Mouse (Mus musculus): ENCODE measurements around the gene Zhx3. TPM values are rescaled to one million over a fixed set of nuclear protein-coding genes. Genes with fewer than 3 reads are reported as not detected.

Gene Zhx3
- polyA plus RNA-seq, 1 experiment from 2014 or later, result 7.6 TPM

DNA sequence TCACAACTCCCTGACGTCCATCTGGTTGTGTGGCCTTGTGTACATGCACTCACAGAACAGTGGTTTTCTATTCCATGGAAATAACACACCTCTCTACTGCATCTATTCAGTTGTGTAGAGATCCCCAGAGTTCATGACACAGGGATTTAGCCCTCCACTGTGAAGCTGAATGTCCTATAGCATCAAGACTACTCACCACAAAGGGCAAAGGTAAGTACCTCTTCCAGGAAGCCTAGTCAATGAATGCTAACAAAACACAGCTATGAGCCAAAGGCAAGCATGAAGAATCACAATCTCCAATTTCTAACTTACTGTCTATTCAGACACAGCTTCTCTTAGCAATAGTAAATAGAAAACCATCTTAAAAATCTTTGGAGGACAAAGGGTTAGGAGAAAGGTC is 25.1 kb downstream of the Zhx3 start:
- Histone ChIP-seq H3K36me3 (no peaks in the 10 kb centered on the region), H3K4me1 (no peaks in the 10 kb centered on the region), H3K27me3 (ENCODE audit: low read depth, poor library complexity, severe bottlenecking) (no peaks in the 10 kb centered on the region), H3K9me3 (replicated peaks) (no peaks in the 10 kb centered on the region), H3K4me3 (no peak overlapping the region), H3K27ac (no peak overlapping the region)
- no peak for DNase-seq (ENCODE audit: low spot score)
- WGBS, result 82% methylated on average over 1 of the region's 1 CpGs

DNA sequence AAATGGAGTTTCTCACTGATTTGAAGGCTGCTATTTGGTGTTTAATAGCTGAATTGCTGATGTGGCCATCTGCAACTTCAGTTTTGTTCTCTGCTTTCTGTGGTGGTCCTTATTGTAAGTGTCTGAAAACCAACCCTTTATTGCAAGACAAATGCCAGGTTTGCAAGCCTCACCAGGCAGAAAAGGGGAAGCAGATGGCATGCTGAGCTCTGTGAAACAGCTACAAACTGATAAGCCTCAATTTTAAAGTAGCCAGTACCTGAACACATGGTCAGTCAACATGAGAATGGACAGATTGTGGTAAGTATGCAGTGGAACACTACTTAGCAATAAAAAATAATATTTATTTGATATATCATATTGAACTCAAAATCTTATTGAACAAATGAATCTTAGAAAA is 32.0 kb downstream of the Zhx3 start:
- H3K4me1 ChIP-seq, result no peaks in the 10 kb centered on the region
- H3K27me3 ChIP-seq (ENCODE audit: low read depth, poor library complexity, severe bottlenecking), result no peaks in the 10 kb centered on the region
- DNase-seq (ENCODE audit: low spot score), result no peak
- no peak overlapping the region for H3K27ac ChIP-seq
- no peaks in the 10 kb centered on the region for H3K36me3 ChIP-seq
- H3K4me3 ChIP-seq, result no peak overlapping the region
- H3K9me3 ChIP-seq (replicated peaks), result no peaks in the 10 kb centered on the region

DNA sequence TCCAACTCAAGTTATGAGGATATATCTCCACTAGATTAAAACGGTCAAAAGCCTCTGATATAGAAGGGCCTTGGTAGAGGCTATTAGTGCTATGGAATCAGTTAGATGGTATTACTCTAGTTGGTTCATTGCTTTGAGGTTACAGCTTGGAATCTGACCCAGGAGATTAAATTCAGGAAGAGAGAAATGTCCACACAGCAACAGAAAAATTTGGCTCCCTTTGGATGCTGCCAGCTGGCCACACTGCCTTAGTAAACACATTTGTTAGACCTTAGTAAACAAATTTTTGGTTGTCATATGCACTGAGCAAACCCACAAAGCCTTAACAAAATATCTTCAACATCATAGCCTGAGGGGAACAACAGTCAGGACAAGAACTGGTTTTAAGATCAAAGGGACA is 62.0 kb downstream of the Zhx3 start:
- no peaks in the 10 kb centered on the region for H3K27me3 ChIP-seq (ENCODE audit: low read depth, poor library complexity, severe bottlenecking)
- no peak overlapping the region for H3K4me3 ChIP-seq
- no peak for DNase-seq (ENCODE audit: low spot score)
- H3K36me3 ChIP-seq, result no peaks in the 10 kb centered on the region; the same call in 1 of the 2 replicates
- 95% methylated on average over 1 of the region's 1 CpGs for WGBS
- H3K27ac ChIP-seq, result no peak overlapping the region
- peaks cover 7% of the 10 kb centered on the region for H3K4me1 ChIP-seq
- H3K9me3 ChIP-seq (replicated peaks), result no peaks in the 10 kb centered on the region

DNA sequence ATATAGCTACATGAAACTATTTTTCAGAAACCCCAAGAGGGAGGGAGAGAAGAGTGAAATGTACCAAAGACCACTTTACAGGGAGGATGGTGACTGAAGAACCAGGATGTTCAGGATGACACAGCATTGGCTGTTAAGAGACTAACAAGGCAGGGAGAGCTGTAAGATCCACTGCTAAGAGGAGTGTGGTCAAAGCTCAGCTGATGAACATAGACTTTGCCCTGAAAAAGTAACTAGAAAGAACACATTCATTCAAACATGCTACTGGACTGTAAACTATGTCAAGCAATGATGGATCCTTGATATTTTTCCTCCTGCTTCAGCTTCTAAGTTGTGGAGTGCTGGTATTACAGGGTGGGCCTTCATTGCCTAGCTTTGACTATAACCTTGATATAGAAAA is 62.4 kb downstream of the Zhx3 start:
- no peaks in the 10 kb centered on the region for H3K9me3 ChIP-seq (replicated peaks)

DNA sequence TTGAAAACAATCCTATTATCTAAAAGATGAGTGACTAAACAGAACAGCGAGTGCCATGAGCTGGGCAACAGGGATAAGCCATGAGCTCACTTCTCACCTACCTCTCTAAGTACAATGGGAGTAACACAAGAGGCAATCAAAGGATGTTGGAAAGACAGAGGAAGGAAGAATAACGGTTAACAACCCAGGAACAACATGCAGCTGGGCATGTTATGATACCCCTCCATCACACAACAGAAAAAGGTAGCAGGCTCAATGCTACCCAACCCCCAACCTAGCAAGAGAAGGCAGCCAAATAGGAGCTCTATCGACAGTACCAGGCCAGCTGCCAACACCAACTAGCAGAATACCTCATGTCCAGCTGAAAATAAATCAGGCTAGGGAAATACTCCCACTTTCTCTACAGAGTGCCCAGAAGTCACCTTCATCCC is 66.7 kb downstream of the Zhx3 start:
- H3K4me3 ChIP-seq, result no peak overlapping the region
- no peak overlapping the region for H3K27ac ChIP-seq
- 51% methylated on average over 3 of the region's 3 CpGs for WGBS
- H3K27me3 ChIP-seq (ENCODE audit: low read depth, poor library complexity, severe bottlenecking), result no peaks in the 10 kb centered on the region
- H3K9me3 ChIP-seq (replicated peaks), result no peaks in the 10 kb centered on the region
- H3K36me3 ChIP-seq, result no peaks in the 10 kb centered on the region
- no peak for DNase-seq (ENCODE audit: low spot score)
- peaks cover 15% of the 10 kb centered on the region for H3K4me1 ChIP-seq

More for the DNA sequence above, 62.4 kb downstream of the Zhx3 start:
- no peaks in the 10 kb centered on the region for H3K27me3 ChIP-seq (ENCODE audit: low read depth, poor library complexity, severe bottlenecking)
- no peak for DNase-seq (ENCODE audit: low spot score)
- no peak overlapping the region for H3K4me3 ChIP-seq
- H3K36me3 ChIP-seq, result no peaks in the 10 kb centered on the region; the same call in 1 of the 2 replicates
- H3K27ac ChIP-seq, result no peak overlapping the region
- H3K4me1 ChIP-seq, result peaks cover 7% of the 10 kb centered on the region

DNA sequence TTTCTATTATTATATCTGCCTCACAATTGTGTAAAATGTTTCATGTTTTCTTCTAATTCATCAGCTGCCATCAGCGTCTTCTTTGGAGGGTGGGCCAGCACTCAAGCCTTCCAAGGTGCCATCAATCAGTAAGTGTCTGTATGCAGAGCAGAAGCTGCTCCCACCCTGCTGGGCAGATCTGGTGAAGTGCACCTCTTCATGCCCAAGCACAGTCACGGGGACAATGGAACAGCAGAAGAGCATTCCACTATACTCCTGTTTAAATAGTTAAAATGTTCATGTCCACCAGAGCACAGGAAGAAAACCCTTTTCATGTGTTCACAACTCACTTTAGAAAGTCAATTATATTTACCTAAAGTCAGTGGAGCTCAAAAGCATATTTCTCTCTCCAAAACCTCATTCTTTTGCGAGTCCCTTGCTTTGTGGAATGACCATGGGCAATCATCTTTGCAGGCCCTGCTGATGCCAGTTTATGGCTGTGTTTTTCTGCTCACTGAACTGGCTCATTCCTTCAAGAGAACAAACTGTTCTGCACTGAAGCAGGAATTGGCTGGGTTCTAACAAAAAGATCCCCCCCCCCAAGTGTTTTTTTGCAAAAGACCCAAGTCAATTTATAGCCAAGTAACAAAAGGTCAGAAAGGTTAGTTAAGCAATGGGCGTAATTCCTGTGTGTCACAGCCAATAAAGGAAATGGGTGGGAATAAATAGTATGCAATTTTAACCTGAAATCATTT is 67.8 kb downstream of the Zhx3 start:
- 36% methylated on average over 4 of the region's 4 CpGs for WGBS
- DNase-seq (ENCODE audit: low spot score), result no peak
- Histone ChIP-seq H3K9me3 (replicated peaks) (no peaks in the 10 kb centered on the region), H3K27me3 (ENCODE audit: low read depth, poor library complexity, severe bottlenecking) (no peaks in the 10 kb centered on the region), H3K4me3 (no peak overlapping the region), H3K4me1 (peaks cover 15% of the 10 kb centered on the region), H3K27ac (no peak overlapping the region; the same call in 1 of the 2 replicates), H3K36me3 (no peaks in the 10 kb centered on the region)

DNA sequence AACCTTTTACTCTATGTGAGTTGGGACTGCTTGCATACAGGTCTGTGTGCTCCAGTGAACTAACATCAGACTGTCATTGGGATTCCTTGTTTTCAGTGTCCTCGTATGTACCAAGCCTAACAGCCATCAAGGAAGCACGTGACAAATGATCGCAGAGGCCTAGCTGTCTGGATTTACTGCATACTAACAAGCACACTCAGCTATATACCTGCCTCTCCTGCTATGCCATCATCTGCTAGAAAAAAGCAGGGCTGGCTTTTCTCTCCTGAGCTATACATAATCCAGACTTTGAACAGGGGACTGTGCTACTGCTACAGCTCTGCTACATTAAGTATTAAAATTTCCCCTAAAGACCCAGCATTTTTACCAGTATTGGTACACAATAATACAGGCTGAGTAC is 70.5 kb downstream of the Zhx3 start:
- Histone ChIP-seq H3K4me1 (peaks cover 13% of the 10 kb centered on the region), H3K36me3 (no peaks in the 10 kb centered on the region), H3K9me3 (replicated peaks) (no peaks in the 10 kb centered on the region), H3K4me3 (no peak overlapping the region), H3K27me3 (ENCODE audit: low read depth, poor library complexity, severe bottlenecking) (no peaks in the 10 kb centered on the region), H3K27ac (no peak overlapping the region)
- WGBS, result 65% methylated on average over 3 of the region's 3 CpGs
- DNase-seq (ENCODE audit: low spot score), result no peak

DNA sequence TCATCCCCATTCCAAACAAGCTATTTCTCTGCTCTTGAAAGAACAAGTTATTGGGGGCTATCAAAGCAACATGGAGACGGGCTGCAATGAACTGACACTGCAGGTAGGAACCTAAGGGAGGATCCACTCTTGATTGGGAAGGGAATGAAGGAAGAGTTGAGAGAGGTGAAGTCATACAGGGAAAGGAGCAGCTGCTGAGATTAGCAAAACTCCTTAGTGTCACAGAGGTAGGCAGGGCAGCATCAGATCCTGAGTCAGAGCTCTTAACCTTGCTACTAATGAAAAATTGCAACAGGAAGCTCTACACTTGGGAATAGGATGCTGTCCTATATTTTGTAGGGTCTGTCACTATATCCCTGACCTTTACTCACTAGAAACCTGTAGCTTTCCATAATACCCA is 71.8 kb downstream of the Zhx3 start:
- H3K9me3 ChIP-seq (replicated peaks), result no peaks in the 10 kb centered on the region
- no peak for DNase-seq (ENCODE audit: low spot score)
- H3K27me3 ChIP-seq (ENCODE audit: low read depth, poor library complexity, severe bottlenecking), result no peaks in the 10 kb centered on the region
- peaks cover 10% of the 10 kb centered on the region for H3K4me1 ChIP-seq
- 94% methylated on average over 1 of the region's 1 CpGs for WGBS
- no peak overlapping the region for H3K27ac ChIP-seq
- no peaks in the 10 kb centered on the region for H3K36me3 ChIP-seq
- H3K4me3 ChIP-seq, result no peak overlapping the region

DNA sequence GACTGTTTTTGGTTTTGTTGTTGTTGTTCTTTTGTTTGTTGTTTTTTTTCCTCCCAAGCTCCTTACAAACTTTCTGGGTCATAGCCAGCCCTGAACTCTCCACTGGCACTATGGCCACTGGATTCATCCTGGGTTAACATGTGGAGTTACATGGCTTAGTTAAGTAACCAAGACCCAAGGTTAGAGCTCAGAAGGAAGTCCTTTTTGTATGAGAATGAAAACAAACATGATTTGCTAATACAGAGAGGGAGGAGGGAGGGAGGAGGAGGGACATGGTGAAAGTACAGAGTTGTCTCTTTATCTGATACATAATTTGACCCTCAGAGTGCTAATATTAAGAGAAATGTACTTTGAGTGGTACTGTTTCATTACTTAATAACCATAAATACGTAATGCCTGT is 74.6 kb downstream of the Zhx3 start:
- no peaks in the 10 kb centered on the region for H3K27me3 ChIP-seq (ENCODE audit: low read depth, poor library complexity, severe bottlenecking)
- no peaks in the 10 kb centered on the region for H3K4me1 ChIP-seq
- H3K36me3 ChIP-seq, result no peaks in the 10 kb centered on the region
- WGBS, result 79% methylated on average over 1 of the region's 1 CpGs
- no peak for DNase-seq (ENCODE audit: low spot score)
- H3K9me3 ChIP-seq (replicated peaks), result no peaks in the 10 kb centered on the region
- H3K4me3 ChIP-seq, result no peak overlapping the region
- no peak overlapping the region for H3K27ac ChIP-seq

DNA sequence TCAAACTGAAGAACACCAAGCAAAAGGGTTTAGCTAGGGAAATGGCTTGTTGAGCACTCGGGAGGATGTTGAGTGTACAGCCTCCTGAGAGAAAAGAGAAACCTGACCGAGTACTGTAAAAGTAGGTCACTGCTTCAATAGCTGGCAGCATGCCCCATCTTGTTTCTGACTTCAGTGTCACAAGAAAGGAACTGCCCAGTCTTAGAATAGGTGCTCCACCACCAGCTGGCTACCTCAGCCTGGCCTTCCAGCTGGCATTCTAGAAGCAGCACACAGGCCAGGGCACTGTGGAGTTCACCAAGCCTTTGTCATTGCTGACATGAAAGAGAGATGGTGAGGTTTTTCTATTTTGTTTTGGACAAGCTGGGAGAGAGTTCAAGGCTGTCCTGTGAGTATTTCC is 75.8 kb downstream of the Zhx3 start:
- Histone ChIP-seq H3K27ac (no peak overlapping the region), H3K27me3 (ENCODE audit: low read depth, poor library complexity, severe bottlenecking) (no peaks in the 10 kb centered on the region), H3K9me3 (replicated peaks) (no peaks in the 10 kb centered on the region), H3K36me3 (no peaks in the 10 kb centered on the region), H3K4me3 (no peak overlapping the region), H3K4me1 (peaks cover 10% of the 10 kb centered on the region; the same call in 1 of the 2 replicates)
- no peak for DNase-seq (ENCODE audit: low spot score)
- 84% methylated on average over 2 of the region's 2 CpGs for WGBS

DNA sequence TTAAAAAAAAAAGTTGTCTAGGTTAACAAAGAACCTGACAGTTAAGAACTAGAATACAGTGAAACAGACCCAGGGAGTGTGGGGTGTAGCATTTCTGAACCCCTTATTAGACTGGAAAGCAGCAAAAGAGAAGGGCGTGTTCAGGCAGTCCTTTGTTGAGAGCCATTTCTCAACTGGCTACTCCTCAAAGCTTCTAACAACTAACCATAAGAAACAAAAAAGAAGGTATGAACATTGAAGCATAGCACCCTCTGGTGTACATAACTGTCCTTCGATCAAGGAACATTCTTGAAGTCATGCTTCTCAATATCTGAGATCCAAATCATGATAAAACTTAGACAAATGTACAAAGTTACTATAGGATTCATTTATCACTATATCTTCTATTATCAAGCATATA is 79.7 kb downstream of the Zhx3 start:
- 78% methylated on average over 2 of the region's 2 CpGs for WGBS
- Histone ChIP-seq H3K27me3 (ENCODE audit: low read depth, poor library complexity, severe bottlenecking) (no peaks in the 10 kb centered on the region), H3K36me3 (no peaks in the 10 kb centered on the region), H3K4me1 (peaks cover 10% of the 10 kb centered on the region; the same call in 1 of the 2 replicates), H3K9me3 (replicated peaks) (no peaks in the 10 kb centered on the region), H3K27ac (no peak overlapping the region), H3K4me3 (no peak overlapping the region)
- DNase-seq (ENCODE audit: low spot score), result no peak

DNA sequence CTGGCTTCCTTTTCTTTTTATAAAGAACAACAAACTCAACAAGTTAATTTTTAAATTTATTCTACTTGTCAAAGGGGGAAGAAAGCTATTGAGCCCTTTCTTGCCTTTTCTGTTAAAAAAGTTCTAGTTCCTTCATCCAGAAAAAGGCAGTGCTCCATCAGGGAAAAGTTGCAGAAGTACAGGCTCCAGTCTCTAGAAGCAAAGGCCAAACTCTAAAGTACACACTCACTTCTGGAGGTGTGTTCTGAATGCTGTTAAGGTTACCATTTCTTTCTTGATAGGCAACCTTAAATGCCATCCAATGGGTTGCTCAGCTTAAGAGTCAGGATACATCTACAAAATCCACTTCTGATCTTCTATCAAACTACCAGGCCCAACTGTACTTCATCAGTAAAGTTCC is 83.1 kb downstream of the Zhx3 start:
- Histone ChIP-seq H3K27me3 (ENCODE audit: low read depth, poor library complexity, severe bottlenecking) (no peaks in the 10 kb centered on the region), H3K36me3 (no peaks in the 10 kb centered on the region), H3K9me3 (replicated peaks) (no peaks in the 10 kb centered on the region), H3K27ac (no peak overlapping the region), H3K4me1 (peaks cover 10% of the 10 kb centered on the region; the same call in 1 of the 2 replicates), H3K4me3 (no peak overlapping the region)
- no peak for DNase-seq (ENCODE audit: low spot score)

DNA sequence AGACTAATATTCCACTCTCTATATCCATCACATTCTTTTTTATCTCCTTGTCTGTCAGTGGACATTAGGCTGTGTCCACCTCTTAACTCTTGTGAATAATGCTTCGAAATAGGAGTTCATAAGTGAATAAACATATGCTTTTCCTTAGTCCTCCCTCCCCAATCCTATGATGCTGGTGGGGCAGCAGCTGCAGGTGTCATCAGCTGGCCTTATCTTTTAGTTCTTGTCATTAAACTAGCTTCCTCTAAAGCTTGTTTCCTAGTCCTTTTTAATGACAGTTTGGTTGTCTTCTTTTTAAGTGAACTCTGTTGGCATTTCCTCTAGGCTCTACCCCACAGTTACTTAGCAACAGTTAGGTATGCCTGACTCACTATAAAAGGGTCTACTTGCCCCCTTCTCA is 83.8 kb downstream of the Zhx3 start:
- Histone ChIP-seq H3K27ac (no peak overlapping the region), H3K4me1 (peaks cover 10% of the 10 kb centered on the region; the same call in 1 of the 2 replicates), H3K9me3 (replicated peaks) (no peaks in the 10 kb centered on the region), H3K27me3 (ENCODE audit: low read depth, poor library complexity, severe bottlenecking) (no peaks in the 10 kb centered on the region), H3K4me3 (no peak overlapping the region), H3K36me3 (no peaks in the 10 kb centered on the region)
- no peak for DNase-seq (ENCODE audit: low spot score)
- WGBS, result 100% methylated on average over 1 of the region's 1 CpGs

DNA sequence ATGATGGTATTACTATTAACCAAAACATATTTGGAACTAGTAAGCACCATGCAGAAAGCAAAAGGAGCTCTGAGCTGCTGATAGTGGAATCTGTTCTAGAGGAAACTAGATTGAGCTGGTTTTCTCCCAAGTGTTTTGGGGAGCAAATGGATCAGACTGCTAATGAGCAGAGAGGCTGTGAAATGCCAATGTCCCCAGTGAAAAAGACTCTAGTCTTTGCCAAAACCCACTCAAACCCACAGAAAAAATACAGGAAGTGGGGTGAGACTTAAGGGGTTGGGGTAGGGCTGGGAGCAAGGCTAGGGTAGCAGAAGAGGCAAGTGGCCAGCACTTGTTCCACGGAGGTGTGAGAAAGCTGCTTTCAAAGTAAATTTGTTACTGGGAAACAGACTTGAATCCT is 86.5 kb downstream of the Zhx3 start:
- Histone ChIP-seq H3K27me3 (ENCODE audit: low read depth, poor library complexity, severe bottlenecking) (no peaks in the 10 kb centered on the region), H3K27ac (no peak overlapping the region), H3K4me3 (no peak overlapping the region), H3K36me3 (no peaks in the 10 kb centered on the region), H3K4me1 (no peaks in the 10 kb centered on the region), H3K9me3 (replicated peaks) (no peaks in the 10 kb centered on the region)
- no peak for DNase-seq (ENCODE audit: low spot score)
- WGBS, result 84% methylated on average over 1 of the region's 1 CpGs
